Comparison of ENCODE assay signal across 20 mouse cellular contexts in genomic region chr7:145137871-145138270, GRCm38 (mm10).
DNase-seq lines count a peak whose midpoint lies in the region; ATAC-seq and TF ChIP-seq lines count a peak whose summit lies in the region.
"Had no signal": no experiment of that assay in that cellular context is flagged by ENCODE, and none has a peak within 500 bp of the region (broad histone marks: within the 10 kb centered on the region; RNA-seq: fewer than 3 reads in every experiment).

No protein-coding gene starts in this region.

- no peak overlapping the region for H3K27ac ChIP-seq in intestine, postnatal 0 days (ENCODE audit: low read depth, low read length)
- H3K27ac ChIP-seq in intestine, embryonic 15.5 days, result no peak overlapping the region
- H3K27ac ChIP-seq in lung, embryonic 14.5 days (ENCODE audit: low read depth), result no peak overlapping the region
- peak overlapping the region; percentile 99; the same call in 1 of the 2 replicates for H3K27ac ChIP-seq in ES-E14 (ENCODE audit: insufficient read depth, low read depth, low read length, poor library complexity, severe bottlenecking)
- no peak overlapping the region for H3K27ac ChIP-seq in midbrain, postnatal 0 days (ENCODE audit: low read depth, low read length)
- H3K27ac ChIP-seq: embryonic facial prominence, embryonic 12.5 days; forebrain, embryonic 15.5 days; heart, embryonic 10.5 days; heart, embryonic 15.5 days; hindbrain, embryonic 10.5 days; hindbrain, embryonic 14.5 days had no signal

- no peaks in the 10 kb centered on the region for H3K27me3 ChIP-seq in intestine, postnatal 0 days (replicated peaks; ENCODE audit: control insufficient read depth, insufficient read depth, low read length)
- no peaks in the 10 kb centered on the region for H3K27me3 ChIP-seq in intestine, embryonic 15.5 days (replicated peaks)
- H3K27me3 ChIP-seq in lung, embryonic 14.5 days (ENCODE audit: insufficient read depth, low read length), result no peaks in the 10 kb centered on the region
- no peaks in the 10 kb centered on the region for H3K27me3 ChIP-seq in midbrain, postnatal 0 days (ENCODE audit: insufficient read depth, low read length)
- H3K27me3 ChIP-seq: embryonic facial prominence, embryonic 12.5 days; forebrain, embryonic 15.5 days; heart, embryonic 15.5 days had no signal

- no peak overlapping the region for H3K4me3 ChIP-seq in intestine, postnatal 0 days (ENCODE audit: low read depth, low read length)
- H3K4me3 ChIP-seq in intestine, embryonic 15.5 days (replicated peaks), result no peak overlapping the region
- H3K4me3 ChIP-seq in lung, embryonic 14.5 days (ENCODE audit: low read depth, low read length), result no peak overlapping the region
- H3K4me3 ChIP-seq in ES-E14 (ENCODE audit: insufficient read depth in 1 of 2, low read depth in 1 of 2, low read length in 2 of 2, poor library complexity in 1 of 2, severe bottlenecking in 1 of 2), result no peak overlapping the region
- no peak overlapping the region for H3K4me3 ChIP-seq in midbrain, postnatal 0 days (ENCODE audit: low read depth, low read length)
- H3K4me3 ChIP-seq: embryonic facial prominence, embryonic 12.5 days; forebrain, embryonic 15.5 days; heart, embryonic 10.5 days; heart, embryonic 15.5 days; hindbrain, embryonic 10.5 days had no signal

- in situ Hi-C loops in ES-E14 (cut with MboI; ENCODE audit: low sequenced_read_pairs in 2 of 2, unreplicated experiment in 2 of 2), result no loop called here

- H3K4me1 ChIP-seq in intestine, postnatal 0 days (replicated peaks; ENCODE audit: control insufficient read depth, insufficient read depth, low read length), result no peaks in the 10 kb centered on the region
- no peaks in the 10 kb centered on the region for H3K4me1 ChIP-seq in intestine, embryonic 15.5 days (replicated peaks)
- H3K4me1 ChIP-seq in lung, embryonic 14.5 days (ENCODE audit: insufficient read depth), result no peaks in the 10 kb centered on the region
- peaks cover 15 to 33% of the 10 kb centered on the region in 2 experiments for H3K4me1 ChIP-seq in ES-E14 (ENCODE audit: control insufficient read depth in 2 of 2, insufficient read depth in 2 of 2, low read length in 2 of 2, poor library complexity in 1 of 2)
- no peaks in the 10 kb centered on the region for H3K4me1 ChIP-seq in midbrain, postnatal 0 days (ENCODE audit: insufficient read depth, low read length)
- H3K4me1 ChIP-seq: embryonic facial prominence, embryonic 12.5 days; forebrain, embryonic 15.5 days; heart, embryonic 10.5 days; heart, embryonic 15.5 days had no signal

- H3K4me2 ChIP-seq in intestine, postnatal 0 days (replicated peaks; ENCODE audit: low read depth), result no peak overlapping the region
- no peak overlapping the region for H3K4me2 ChIP-seq in intestine, embryonic 15.5 days (replicated peaks)
- no peak overlapping the region for H3K4me2 ChIP-seq in lung, embryonic 14.5 days
- H3K4me2 ChIP-seq in midbrain, postnatal 0 days (ENCODE audit: low read depth, low read length, poor library complexity, severe bottlenecking), result no peak overlapping the region
- H3K4me2 ChIP-seq: embryonic facial prominence, embryonic 12.5 days; forebrain, embryonic 15.5 days; heart, embryonic 15.5 days; hindbrain, embryonic 14.5 days had no signal

- H3K9me3 ChIP-seq in intestine, postnatal 0 days (ENCODE audit: control insufficient read depth), result no peaks in the 10 kb centered on the region
- H3K9me3 ChIP-seq in intestine, embryonic 15.5 days, result no peaks in the 10 kb centered on the region
- H3K9me3 ChIP-seq in lung, embryonic 14.5 days (ENCODE audit: low read depth, low read length), result no peaks in the 10 kb centered on the region
- H3K9me3 ChIP-seq in ES-E14 (ENCODE audit: control insufficient read depth, insufficient read depth, low read depth, low read length), result peaks cover 2% of the 10 kb centered on the region
- no peaks in the 10 kb centered on the region for H3K9me3 ChIP-seq in midbrain, postnatal 0 days (ENCODE audit: low read length)
- H3K9me3 ChIP-seq: forebrain, embryonic 15.5 days; heart, embryonic 15.5 days had no signal

- H3K36me3 ChIP-seq in intestine, postnatal 0 days (ENCODE audit: control insufficient read depth, insufficient read depth), result no peaks in the 10 kb centered on the region
- H3K36me3 ChIP-seq in intestine, embryonic 15.5 days, result no peaks in the 10 kb centered on the region
- H3K36me3 ChIP-seq in lung, embryonic 14.5 days (ENCODE audit: insufficient read depth), result no peaks in the 10 kb centered on the region
- H3K36me3 ChIP-seq in ES-E14 (ENCODE audit: control insufficient read depth, insufficient read depth, low read length, poor library complexity, severe bottlenecking), result no peaks in the 10 kb centered on the region
- H3K36me3 ChIP-seq in midbrain, postnatal 0 days (ENCODE audit: insufficient read depth, low read length), result no peaks in the 10 kb centered on the region
- H3K36me3 ChIP-seq: embryonic facial prominence, embryonic 12.5 days; forebrain, embryonic 15.5 days; heart, embryonic 10.5 days; heart, embryonic 15.5 days; hindbrain, embryonic 10.5 days had no signal

- no peak for DNase-seq in lung, embryonic 14.5 days
- no peak for DNase-seq in lung, postnatal 14 days
- no peak for DNase-seq in ES-E14 (ENCODE audit: low read depth, low spot score)
- DNase-seq in midbrain, postnatal 0 days (ENCODE audit: low spot score), result no peak
- no peak for DNase-seq in yolk sac, embryonic 10.5 days (ENCODE audit: low spot score)
- DNase-seq: adrenal gland, postnatal 10 days; cerebellum, adult 11 months; cerebellum, adult 8-10 months; cerebellum, postnatal 14 days; embryo, embryonic 11 days; gastrocnemius, postnatal 25 days had no signal

- 88% methylated on average over 1 of the region's 1 CpGs for WGBS in intestine, postnatal 0 days
- 93% methylated on average over 1 of the region's 1 CpGs for WGBS in intestine, embryonic 15.5 days
- 85% methylated on average over 1 of the region's 1 CpGs for WGBS in lung, embryonic 14.5 days
- 95% methylated on average over 1 of the region's 1 CpGs for WGBS in midbrain, postnatal 0 days

- H3K9ac ChIP-seq in intestine, postnatal 0 days (ENCODE audit: low read depth, low read length), result no peak overlapping the region
- no peak overlapping the region for H3K9ac ChIP-seq in intestine, embryonic 15.5 days
- H3K9ac ChIP-seq in lung, embryonic 14.5 days, result no peak overlapping the region
- H3K9ac ChIP-seq in ES-E14 (ENCODE audit: insufficient read depth, low read depth, low read length, poor library complexity, severe bottlenecking), result no peak overlapping the region
- H3K9ac ChIP-seq in midbrain, postnatal 0 days (replicated peaks; ENCODE audit: low read length, poor library complexity, severe bottlenecking), result no peak overlapping the region
- H3K9ac ChIP-seq: embryonic facial prominence, embryonic 12.5 days; forebrain, embryonic 15.5 days; heart, embryonic 15.5 days; hindbrain, embryonic 14.5 days had no signal

- ATAC-seq in intestine, postnatal 0 days, result no peak
- ATAC-seq in intestine, embryonic 15.5 days, result no peak
- ATAC-seq in lung, embryonic 14.5 days (ENCODE audit: insufficient read depth), result no peak
- no peak for ATAC-seq in midbrain, postnatal 0 days (ENCODE audit: low FRiP score)
- ATAC-seq: forebrain, embryonic 15.5 days; intestine, embryonic 16.5 days had no signal

- TF ChIP-seq CTCF in intestine, postnatal 0 days (IDR thresholded peaks at IDR 0.05; ENCODE audit: low read depth), result 0 out of 2 replicates have a peak, but pooled peaks have one; percentile 23
- peak; percentile 21; the same call in 1 of the 2 replicates for TF ChIP-seq CTCF in lung, embryonic 14.5 days (IDR thresholded peaks at IDR 0.05; ENCODE audit: low read depth)
- TF ChIP-seq CTCF in midbrain, postnatal 0 days (IDR thresholded peaks at IDR 0.05), result no peak

TF ChIP-seq in ES-E14, 5 proteins besides CTCF, POLR2A, EP300 and RAD21:
- 0 out of 2 replicates have a peak, but pooled peaks have one; percentile 26 for TF ChIP-seq ZC3H11A (IDR thresholded peaks at IDR 0.05; ENCODE audit: borderline replicate concordance, low read depth, low read length)
- 0 out of 2 replicates have a peak, but pooled peaks have one; percentile 37 for TF ChIP-seq HCFC1 (IDR thresholded peaks at IDR 0.05; ENCODE audit: borderline replicate concordance, insufficient read depth, low read length)
- no peak for TF ChIP-seq MAFK (IDR thresholded peaks at IDR 0.05; ENCODE audit: insufficient read depth, low read depth, low read length)
- no peak for TF ChIP-seq ZNF384 (IDR thresholded peaks at IDR 0.05; ENCODE audit: low read depth, low read length)
